Mouse (Mus musculus) heart, embryonic 16.5 days (tissue): ENCODE measurements around the gene Ext2. TPM values are rescaled to one million over a fixed set of nuclear protein-coding genes. Genes with fewer than 3 reads are reported as not detected.

Experiments
- ATAC-seq: fragments of 200-750 bp; cut with Nextera tagmentation; replicated peaks from 2 replicates; pipeline ENCODE4 v1.8.0; 2017; ENCODE audit warnings: moderate number of reproducible peaks; ENCODE audit not compliant: insufficient read depth, low FRiP score; ENCODE audit errors: extremely low read depth
- H3K27ac ChIP-seq: fragments of 300-500 bp; sonication (generic); 2 replicates; pipeline ENCODE4 v1.5.1; 2014; ENCODE audit warnings: mild to moderate bottlenecking, low read length, control low read depth, moderate library complexity
- H3K27me3 ChIP-seq: fragments of 300-500 bp; sonication (generic); 2 replicates; pipeline ENCODE4 v1.6.1; 2014; ENCODE audit warnings: low read length, mixed read lengths; ENCODE audit not compliant: control insufficient read depth, insufficient read depth
- H3K36me3 ChIP-seq: fragments of 300-500 bp; sonication (generic); 2 replicates; pipeline ENCODE4 v1.6.1; 2014; ENCODE audit not compliant: control insufficient read depth, insufficient read depth
- H3K4me1 ChIP-seq: fragments of 300-500 bp; sonication (generic); 2 replicates; pipeline ENCODE4 v1.6.1; 2014; ENCODE audit warnings: low read length, mixed read lengths; ENCODE audit not compliant: control insufficient read depth, insufficient read depth
- H3K4me2 ChIP-seq: fragments of 300-500 bp; sonication (generic); 2 replicates; pipeline ENCODE4 v1.6.1; 2014; ENCODE audit warnings: low read depth, mild to moderate bottlenecking, control low read depth, low read length
- H3K4me3 ChIP-seq: fragments of 300-500 bp; sonication (generic); 2 replicates; pipeline ENCODE4 v1.5.1; 2014; ENCODE audit warnings: mild to moderate bottlenecking, control low read depth, low read length
- H3K9ac ChIP-seq: fragments of 300-500 bp; sonication (generic); 2 replicates; pipeline ENCODE4 v1.6.1; 2014; ENCODE audit warnings: low read length, control low read depth
- H3K9me3 ChIP-seq: fragments of 300-500 bp; sonication (generic); replicated peaks from 2 replicates; pipeline ENCODE4 v1.6.1; 2016; ENCODE audit warnings: low read length; ENCODE audit not compliant: control insufficient read depth
- WGBS: fragments of 180-500 bp; shearing (Covaris S2); extraction: QIAGEN DNeasy Blood & Tissue Kit; methylation state at CpG from one replicate; pipeline ENCODE4 v1.1.7; 2014; 5-methylcytosine and 5-hydroxymethylcytosine counted together
- polyA plus RNA-seq: library from polyadenylated mRNA; unstranded; fragments of >200 nt; fragmentation: Nextera tagmentation; extraction: Ambion mirVana; gene quantifications from 2 replicates; pipeline ENCODE4 v1.2.1, GENCODE M21; 2015

The Ext2 gene
- polyA plus RNA-seq, 1 experiment from 2014 or later, result 70.1 TPM

DNA sequence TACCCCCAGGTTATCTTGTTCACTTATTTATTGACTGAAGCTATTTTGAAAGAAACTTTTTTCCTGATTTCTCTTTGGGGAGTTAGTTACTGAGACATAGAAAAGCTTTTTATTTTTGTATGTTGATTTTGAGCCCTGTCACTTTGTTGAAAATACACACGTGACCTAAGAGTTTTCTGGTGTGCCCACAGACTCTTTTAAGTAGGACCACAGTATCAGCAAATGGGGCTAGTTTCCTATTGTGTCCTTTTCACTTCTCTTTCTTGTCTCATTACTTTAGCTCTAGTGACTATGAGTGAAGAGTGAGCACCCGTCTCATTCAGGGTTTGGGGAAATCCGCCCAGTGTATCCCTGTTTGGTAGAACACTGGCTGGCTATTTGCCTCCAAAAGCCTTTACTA is 62.0 kb downstream of the Ext2 start:
- WGBS, result 91% methylated on average over 3 of the region's 3 CpGs
- no peaks in the 10 kb centered on the region for H3K9me3 ChIP-seq
- peaks cover 10% of the 10 kb centered on the region for H3K36me3 ChIP-seq
- H3K27me3 ChIP-seq, result no peaks in the 10 kb centered on the region
- ATAC-seq, result no peak
- peaks cover 3% of the 10 kb centered on the region for H3K4me1 ChIP-seq
- H3K4me2 ChIP-seq, result no peak overlapping the region
- no peak overlapping the region for H3K9ac ChIP-seq
- no peak overlapping the region for H3K4me3 ChIP-seq
- no peak overlapping the region for H3K27ac ChIP-seq

DNA sequence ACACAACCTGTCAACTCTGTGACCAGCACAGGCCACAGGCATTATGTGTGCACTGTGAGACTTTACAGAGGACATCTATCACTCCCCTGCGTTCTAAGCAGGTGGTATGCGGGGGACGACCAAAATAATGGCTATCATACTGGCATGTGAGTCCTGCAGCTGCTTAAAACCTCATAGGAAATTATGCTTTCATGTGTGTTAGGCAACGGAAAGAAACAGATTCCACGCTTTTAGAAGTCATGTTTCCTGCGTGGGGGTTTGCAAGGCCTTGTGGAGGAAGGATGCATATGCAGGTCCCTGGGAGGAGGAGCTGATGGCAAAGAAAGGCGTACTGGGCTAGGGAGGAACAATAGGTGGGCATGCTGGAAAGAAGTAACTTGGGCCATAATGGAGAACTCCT is 63.2 kb downstream of the Ext2 start:
- no peaks in the 10 kb centered on the region for H3K27me3 ChIP-seq

DNA sequence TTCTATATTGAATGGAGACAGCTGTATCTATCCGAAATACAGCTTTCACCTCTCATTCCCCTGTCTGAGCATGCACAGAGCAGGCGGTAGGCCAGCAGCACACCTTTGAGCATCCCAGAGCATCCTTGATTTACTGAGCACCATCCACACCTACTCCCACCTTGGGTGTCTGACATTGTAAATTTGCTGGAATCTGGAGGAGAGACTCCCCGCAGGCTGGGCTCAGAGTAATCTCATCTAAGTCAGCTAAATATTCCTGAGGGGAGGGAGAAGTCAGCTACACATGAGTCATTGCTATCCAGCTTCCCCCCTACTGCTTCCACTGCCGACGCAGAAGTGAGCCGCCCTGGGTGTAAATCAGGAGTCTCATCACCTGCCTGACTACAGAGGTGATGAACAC is 64.1 kb downstream of the Ext2 start:
- Histone ChIP-seq H3K36me3 (peaks cover 10% of the 10 kb centered on the region), H3K9ac (no peak overlapping the region), H3K9me3 (no peaks in the 10 kb centered on the region), H3K27ac (no peak overlapping the region), H3K4me3 (no peak overlapping the region), H3K27me3 (no peaks in the 10 kb centered on the region), H3K4me1 (peaks cover 7% of the 10 kb centered on the region), H3K4me2 (no peak overlapping the region)
- no peak for ATAC-seq
- 55% methylated on average over 6 of the region's 6 CpGs for WGBS

More for the DNA sequence above, 63.2 kb downstream of the Ext2 start:
- 54% methylated on average over 7 of the region's 7 CpGs for WGBS
- Histone ChIP-seq H3K4me2 (no peak overlapping the region), H3K4me1 (peaks cover 7% of the 10 kb centered on the region), H3K36me3 (peaks cover 10% of the 10 kb centered on the region), H3K9me3 (no peaks in the 10 kb centered on the region), H3K9ac (no peak overlapping the region), H3K27ac (no peak overlapping the region), H3K4me3 (no peak overlapping the region)
- ATAC-seq, result no peak

DNA sequence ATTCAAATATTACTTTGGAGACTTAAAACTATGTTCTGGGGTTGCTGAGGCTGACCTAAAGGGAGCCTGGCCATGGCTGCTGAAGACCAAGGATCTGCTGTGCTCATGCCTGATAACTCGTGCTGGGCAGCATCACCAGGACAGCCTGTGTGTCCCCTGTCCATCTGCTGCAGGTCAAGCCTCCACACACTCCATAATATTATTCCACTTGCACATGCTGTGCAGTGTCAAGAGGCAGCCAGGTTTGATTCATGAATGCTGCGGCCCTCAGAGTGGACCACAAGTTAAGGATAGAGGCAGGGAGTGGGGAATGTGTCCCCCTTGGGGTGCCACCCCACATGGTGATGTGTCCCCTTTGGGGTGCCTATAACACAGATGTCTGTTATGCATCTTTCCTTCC is 68.0 kb downstream of the Ext2 start:
- Histone ChIP-seq H3K4me3 (no peak overlapping the region), H3K4me1 (peaks cover 7% of the 10 kb centered on the region), H3K27me3 (no peaks in the 10 kb centered on the region), H3K36me3 (no peaks in the 10 kb centered on the region), H3K9ac (no peak overlapping the region), H3K9me3 (no peaks in the 10 kb centered on the region), H3K4me2 (no peak overlapping the region), H3K27ac (no peak overlapping the region)
- ATAC-seq, result no peak
- 58% methylated on average over 2 of the region's 2 CpGs for WGBS

DNA sequence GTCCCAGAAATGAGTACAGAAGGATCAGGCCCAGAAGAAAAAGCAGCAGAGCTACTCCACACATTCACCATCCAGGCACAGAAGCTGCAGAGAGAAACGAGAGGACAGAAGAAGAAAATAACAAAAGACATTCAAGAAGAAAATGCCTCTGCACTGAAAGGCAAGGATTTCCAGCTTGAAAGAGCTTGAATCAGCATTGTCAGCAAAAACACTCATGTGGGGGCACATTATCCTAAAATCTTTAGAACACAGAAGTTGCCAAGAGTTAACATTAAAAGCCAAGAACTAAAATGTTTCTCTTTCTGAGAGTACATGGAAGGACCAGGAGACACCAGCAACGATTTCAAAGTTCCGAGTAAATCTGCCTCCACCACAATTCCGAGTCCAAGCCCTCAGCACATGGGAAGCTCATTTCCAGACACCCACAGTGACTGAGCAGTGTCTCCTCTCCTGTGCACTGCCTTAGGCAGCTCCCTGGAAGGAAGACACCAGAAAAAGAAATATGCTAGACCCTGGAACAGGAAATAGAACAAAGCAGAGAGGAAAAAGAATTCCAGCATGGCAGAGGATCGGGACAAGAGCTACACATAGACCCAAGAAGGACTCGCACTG is 69.1 kb downstream of the Ext2 start:
- Histone ChIP-seq H3K27me3 (no peaks in the 10 kb centered on the region), H3K4me1 (peaks cover 7% of the 10 kb centered on the region), H3K9me3 (no peaks in the 10 kb centered on the region), H3K9ac (no peak overlapping the region), H3K36me3 (no peaks in the 10 kb centered on the region), H3K27ac (no peak overlapping the region), H3K4me2 (no peak overlapping the region), H3K4me3 (no peak overlapping the region)
- ATAC-seq, result no peak
- 69% methylated on average over 6 of the region's 6 CpGs for WGBS

DNA sequence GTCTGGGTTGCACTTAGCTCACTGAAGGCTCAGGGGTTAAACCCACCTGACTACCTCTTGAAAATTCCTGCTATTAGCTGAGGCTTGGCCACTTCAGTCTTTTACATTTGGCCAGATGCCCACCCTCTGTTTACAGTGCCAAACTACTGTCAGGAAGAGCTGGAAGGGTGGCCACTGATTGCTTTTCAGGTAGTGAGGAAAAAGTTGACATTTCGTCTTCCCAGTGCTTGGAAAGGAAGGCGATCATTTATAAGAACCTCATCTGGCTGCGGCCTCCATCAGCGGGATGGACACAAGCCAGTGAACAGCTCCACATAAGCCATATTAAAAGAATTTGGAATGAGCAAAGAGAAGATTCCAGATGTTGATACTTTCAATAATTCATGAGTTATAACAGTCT is 72.7 kb downstream of the Ext2 start:
- Histone ChIP-seq H3K9ac (no peak overlapping the region), H3K36me3 (no peaks in the 10 kb centered on the region), H3K4me1 (no peaks in the 10 kb centered on the region), H3K4me3 (no peak overlapping the region), H3K27ac (no peak overlapping the region), H3K4me2 (no peak overlapping the region), H3K27me3 (no peaks in the 10 kb centered on the region), H3K9me3 (no peaks in the 10 kb centered on the region)
- WGBS, result 74% methylated on average over 4 of the region's 4 CpGs
- ATAC-seq, result no peak

DNA sequence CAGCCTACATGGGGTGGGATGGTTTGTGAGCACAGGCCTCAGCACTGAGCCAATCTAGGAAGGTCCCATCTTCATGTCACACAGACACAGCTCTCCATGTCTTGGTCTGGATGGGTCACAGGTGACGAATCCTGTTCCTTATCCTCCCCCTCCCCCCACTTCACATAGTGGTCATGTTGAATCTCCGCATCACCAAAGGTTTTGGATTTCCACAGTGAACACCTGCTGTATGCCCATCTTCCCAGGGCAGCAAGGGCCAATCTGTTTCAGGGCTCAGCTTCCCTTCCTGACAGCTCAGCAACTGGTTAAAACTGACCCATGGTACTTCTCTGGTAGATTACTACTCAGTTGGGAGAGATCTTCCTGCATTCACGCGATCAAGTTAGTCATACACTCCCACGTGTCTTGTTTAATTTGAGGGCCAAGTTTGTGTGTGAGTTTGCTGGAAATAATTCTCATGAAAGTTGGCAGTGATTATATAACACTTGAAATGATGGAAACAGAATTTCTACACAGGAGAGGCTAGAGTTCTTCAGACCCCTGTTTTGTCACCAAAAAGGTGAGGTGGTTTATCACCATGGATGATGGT is 74.7 kb downstream of the Ext2 start:
- Histone ChIP-seq H3K9me3 (no peaks in the 10 kb centered on the region), H3K27ac (no peak overlapping the region), H3K9ac (no peak overlapping the region), H3K27me3 (no peaks in the 10 kb centered on the region), H3K36me3 (no peaks in the 10 kb centered on the region), H3K4me3 (no peak overlapping the region), H3K4me1 (no peaks in the 10 kb centered on the region), H3K4me2 (no peak overlapping the region)
- WGBS, result 92% methylated on average over 5 of the region's 5 CpGs
- no peak for ATAC-seq

DNA sequence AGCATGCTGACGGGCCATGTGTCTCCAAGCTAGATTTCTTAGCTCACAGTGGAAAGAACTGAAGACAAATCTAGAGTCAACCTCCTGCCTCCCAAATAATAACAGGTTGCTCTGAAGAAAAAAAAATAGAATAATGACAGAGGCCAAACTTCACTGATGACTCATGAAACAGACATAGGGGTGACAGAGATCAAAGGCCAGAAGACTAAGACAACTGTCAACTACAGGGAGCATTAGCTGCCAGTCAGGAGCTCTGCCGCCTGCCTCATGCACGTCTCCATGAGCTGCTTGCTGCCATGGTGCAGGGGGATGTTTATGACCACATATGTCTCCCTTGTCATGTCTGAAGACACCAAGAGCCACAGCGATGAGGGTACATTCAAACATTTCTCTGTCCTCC is 75.7 kb downstream of the Ext2 start:
- ATAC-seq, result no peak
- Histone ChIP-seq H3K36me3 (no peaks in the 10 kb centered on the region), H3K27me3 (no peaks in the 10 kb centered on the region), H3K27ac (no peak overlapping the region), H3K4me3 (no peak overlapping the region), H3K9me3 (no peaks in the 10 kb centered on the region), H3K4me2 (no peak overlapping the region), H3K9ac (no peak overlapping the region), H3K4me1 (no peaks in the 10 kb centered on the region)
- 81% methylated on average over 4 of the region's 4 CpGs for WGBS

DNA sequence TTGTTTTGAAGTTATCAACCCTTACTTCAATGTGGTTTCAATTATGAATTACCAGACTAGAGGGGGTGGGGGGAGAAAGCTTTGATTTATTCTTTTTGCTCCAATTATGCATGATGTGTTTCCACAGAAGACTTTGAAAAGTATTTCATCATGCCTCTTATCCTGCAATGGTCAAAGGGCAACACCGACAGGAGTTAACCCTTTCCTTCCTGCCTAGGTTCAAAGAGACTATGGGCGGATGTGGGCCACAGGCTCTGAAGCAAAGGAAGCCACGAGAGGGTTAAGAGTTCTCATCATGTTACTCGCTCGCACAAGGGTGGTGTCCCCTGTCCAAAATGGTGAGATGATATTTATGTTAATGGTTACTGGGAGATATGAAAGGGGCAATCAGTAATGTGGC is 76.2 kb downstream of the Ext2 start:
- 57% methylated on average over 5 of the region's 5 CpGs for WGBS
- no peak for ATAC-seq
- H3K27ac ChIP-seq, result no peak overlapping the region
- H3K4me1 ChIP-seq, result 0 out of 2 replicates have a peak, but pooled peaks cover 2% of the 10 kb centered on the region
- H3K9ac ChIP-seq, result no peak overlapping the region
- no peak overlapping the region for H3K4me3 ChIP-seq
- no peak overlapping the region for H3K4me2 ChIP-seq
- no peaks in the 10 kb centered on the region for H3K9me3 ChIP-seq
- no peaks in the 10 kb centered on the region for H3K27me3 ChIP-seq
- H3K36me3 ChIP-seq, result no peaks in the 10 kb centered on the region
